Mouse (Mus musculus) MEL (cell line): ENCODE results near the gene Csde1.

Source experiments
- CHD2 ChIP-seq: IDR thresholded peaks from 2 replicates; pipeline ENCODE4 v1.6.1; 2011; ENCODE audit warnings: low read length, improper control_type of control experiment
- CTCF ChIP-seq, 3 experiments: IDR thresholded peaks in 2 of 3; conservative IDR thresholded peaks in 1 of 3; 2 replicates each; pipeline ENCODE4 v1.5.1; 2011 to 2012; ENCODE audit warnings: low read length in 3 of 3, low read depth in 2 of 3, mild to moderate bottlenecking in 2 of 3, improper control_type of control experiment in 1 of 3, inconsistent platforms in 1 of 3, mixed read lengths in 1 of 3, moderate library complexity in 1 of 3; ENCODE audit not compliant: control insufficient read depth in 1 of 3, insufficient read depth in 1 of 3, poor library complexity in 1 of 3, severe bottlenecking in 1 of 3
- E2F4 ChIP-seq: IDR thresholded peaks from 2 replicates; pipeline ENCODE4 v1.6.1; 2011; ENCODE audit warnings: low read depth, low read length, improper control_type of control experiment, borderline replicate concordance
- HCFC1 ChIP-seq: IDR thresholded peaks from 2 replicates; pipeline ENCODE4 v1.6.1; 2012; ENCODE audit warnings: low read depth, mild to moderate bottlenecking, inconsistent platforms, low read length, improper control_type of control experiment, moderate library complexity
- JUND ChIP-seq: IDR thresholded peaks from 2 replicates; pipeline ENCODE4 v1.6.1; 2011; ENCODE audit warnings: low read depth, mild to moderate bottlenecking, improper control_type of control experiment, low read length
- MAX ChIP-seq: IDR thresholded peaks from 2 replicates; pipeline ENCODE4 v1.6.1; 2011; ENCODE audit warnings: low read length, improper control_type of control experiment
- MAZ ChIP-seq: IDR thresholded peaks from 2 replicates; pipeline ENCODE4 v1.6.1; 2012; ENCODE audit warnings: low read depth, mild to moderate bottlenecking, inconsistent platforms, low read length, improper control_type of control experiment
- MEF2A ChIP-seq: IDR thresholded peaks from 2 replicates; pipeline ENCODE4 v1.6.1; 2014; ENCODE audit warnings: low read depth, mild to moderate bottlenecking, inconsistent platforms, low read length, improper control_type of control experiment; ENCODE audit not compliant: poor library complexity, insufficient replicate concordance, severe bottlenecking; ENCODE audit errors: extremely low read depth
- MXI1 ChIP-seq: IDR thresholded peaks from 2 replicates; pipeline ENCODE4 v1.6.1; 2011; ENCODE audit warnings: mild to moderate bottlenecking, low read depth, low read length, improper control_type of control experiment
- MYB ChIP-seq: IDR thresholded peaks from 2 replicates; pipeline ENCODE4 v1.6.1; 2011; ENCODE audit warnings: mild to moderate bottlenecking, low read depth, low read length, improper control_type of control experiment
- POLR2A ChIP-seq, 2 experiments: IDR thresholded peaks; 2 replicates each; pipeline ENCODE4 v1.6.1; 2011 to 2012; ENCODE audit warnings: low read length in 2 of 2, mild to moderate bottlenecking in 2 of 2, control low read depth in 1 of 2, improper control_type of control experiment in 1 of 2, low read depth in 1 of 2, moderate library complexity in 1 of 2; ENCODE audit not compliant: control insufficient read depth in 1 of 2, insufficient read depth in 1 of 2, poor library complexity in 1 of 2
- RAD21 ChIP-seq: IDR thresholded peaks from 2 replicates; pipeline ENCODE4 v1.6.1; 2011; ENCODE audit warnings: mild to moderate bottlenecking, low read depth, low read length, improper control_type of control experiment
- USF2 ChIP-seq, 2 experiments: IDR thresholded peaks; 2 replicates each; pipeline ENCODE4 v1.6.1; 2011 to 2012; ENCODE audit warnings: improper control_type of control experiment in 2 of 2, low read length in 2 of 2, borderline replicate concordance in 1 of 2, inconsistent platforms in 1 of 2, low read depth in 1 of 2, mild to moderate bottlenecking in 1 of 2; ENCODE audit not compliant: insufficient read depth in 1 of 2

DNA sequence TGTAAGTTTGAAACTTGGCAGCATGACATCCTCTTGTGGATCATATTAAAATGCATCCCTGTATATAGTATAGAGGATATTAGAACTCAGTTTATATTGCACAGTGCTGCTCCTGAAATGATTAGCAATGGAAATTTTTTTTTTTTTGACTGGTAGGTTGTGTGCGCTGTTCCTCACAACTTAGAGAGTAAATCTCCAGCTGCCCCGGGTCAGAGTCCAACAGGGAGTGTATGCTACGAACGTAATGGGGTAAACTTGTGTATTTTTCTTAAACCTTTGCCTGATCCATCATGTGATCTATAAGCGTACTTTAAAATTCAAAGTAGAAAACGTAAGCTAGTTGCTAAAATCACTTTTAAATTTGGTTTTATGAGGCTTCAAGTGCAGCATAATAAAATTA is 20.1 kb downstream of the Csde1 start:
- TF ChIP-seq RAD21 (no peak), POLR2A (IDR thresholded peaks at IDR 0.05; ENCODE audit: control insufficient read depth in 1 of 2, insufficient read depth in 1 of 2, low read depth in 1 of 2, low read length in 2 of 2, poor library complexity in 1 of 2) (no peak), MYB (no peak), HCFC1 (no peak), CTCF (IDR thresholded peaks at IDR 0.05 in 2 of 3, conservative IDR thresholded peaks at IDR 0.05 in 1 of 3; ENCODE audit: control insufficient read depth in 1 of 3, insufficient read depth in 1 of 3, low read depth in 2 of 3, low read length in 3 of 3, poor library complexity in 1 of 3, severe bottlenecking in 1 of 3) (no peak), MAX (no peak), USF2 (IDR thresholded peaks at IDR 0.05; ENCODE audit: borderline replicate concordance in 1 of 2, insufficient read depth in 1 of 2, low read depth in 1 of 2, low read length in 2 of 2) (no peak), MXI1 (no peak), MEF2A (no peak), MAZ (no peak), CHD2 (no peak), E2F4 (no peak), JUND (no peak)
